Mouse (Mus musculus) lung, postnatal 0 days (tissue): ENCODE data around the gene Sertad4.

Source experiments
- CTCF ChIP-seq: IDR thresholded peaks from 2 replicates; pipeline ENCODE4 v1.5.1; 2016; ENCODE audit warnings: antibody characterized with exemption, mild to moderate bottlenecking
- EP300 ChIP-seq: IDR thresholded peaks from 2 replicates; pipeline ENCODE4 v1.6.1; 2016; ENCODE audit warnings: antibody characterized with exemption, mild to moderate bottlenecking, control low read depth

DNA sequence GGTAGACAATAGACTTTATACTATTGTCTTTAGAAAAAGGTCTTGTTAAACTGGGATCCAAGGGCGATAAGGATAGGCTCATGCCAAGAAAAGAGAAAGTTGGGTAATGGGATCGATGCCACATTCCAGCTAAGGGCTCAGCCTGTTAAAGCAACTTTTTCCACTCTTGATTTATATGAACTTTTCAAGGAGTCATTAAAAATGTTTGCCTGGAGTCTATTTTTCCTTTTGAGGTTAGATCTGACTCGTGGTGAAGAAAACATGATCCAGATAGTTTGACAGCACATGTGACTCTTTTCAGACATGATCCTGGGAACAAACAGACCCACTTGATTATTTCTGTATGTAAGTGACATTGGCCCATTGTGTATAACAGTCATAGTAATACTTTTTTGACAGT lies 35.2 kb upstream of the Sertad4 start:
- TF ChIP-seq CTCF: no peak
- no peak for TF ChIP-seq EP300
